Mouse (Mus musculus): Measurements from ENCODE around the gene Gm29427.
"Not testable (repeated sequence)": the region's sequence is repeated elsewhere in the genome, so short reads cannot be mapped to it uniquely, and the experiment has no call there.

Gm29427 gene

DNA sequence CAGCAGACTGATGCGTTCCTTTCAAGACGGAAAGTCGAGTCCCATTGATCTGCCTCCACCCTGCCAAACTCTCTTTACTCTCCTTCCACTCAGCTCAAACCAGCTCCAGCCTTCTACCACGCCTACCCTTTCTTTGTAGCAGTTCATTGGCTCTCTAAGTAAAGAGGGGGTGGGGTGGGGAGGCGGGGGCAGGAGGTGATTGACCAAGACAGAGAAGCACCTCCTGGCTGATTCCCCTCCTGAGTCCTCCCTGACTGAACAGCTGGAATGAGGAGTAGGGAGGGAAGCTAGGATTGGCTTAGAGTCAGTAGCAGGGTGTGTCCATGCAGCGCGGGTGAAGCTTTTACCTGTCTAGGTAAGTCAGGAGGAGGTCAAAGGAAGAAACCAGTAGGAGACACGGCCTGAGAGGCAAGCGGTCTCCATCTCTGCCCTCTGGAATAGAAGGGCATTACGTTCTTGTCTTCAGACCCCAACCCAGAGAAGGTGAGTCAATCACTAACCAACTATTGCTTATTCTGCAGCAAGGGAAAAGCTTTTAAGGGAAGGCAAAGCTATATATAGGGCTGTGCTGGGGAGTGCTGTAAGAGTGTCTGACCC is 16.2 kb upstream of the Gm29427 start, which contains the start of gene AA986860:
TSS of gene AA986860 (plus strand) at position 236 of the 597 bp plus-strand sequence.
- DNase-seq: peak; percentile 89

DNA sequence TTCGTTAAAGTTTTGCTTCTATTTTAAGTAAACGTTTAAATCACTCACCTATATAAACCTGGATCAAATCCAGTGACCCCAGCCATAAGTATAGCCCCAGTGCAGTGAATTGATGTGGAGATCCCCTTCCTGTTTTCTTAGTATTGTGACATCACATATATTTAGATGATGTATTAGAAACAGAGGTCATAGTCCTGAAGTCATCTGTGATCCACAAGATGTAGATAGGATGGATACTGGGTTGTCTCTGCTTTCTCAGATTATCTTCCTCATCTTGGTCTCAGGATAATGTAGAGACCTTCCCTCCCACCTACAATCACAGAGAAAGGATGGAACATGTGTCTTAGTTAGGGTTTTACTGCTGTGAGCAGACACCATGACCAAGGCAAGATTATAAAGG is 13.6 kb upstream of the Gm29427 start, which contains the start of gene Pfkfb2:
TSS of gene Pfkfb2 (minus strand) at position 101 of the 400 bp plus-strand sequence.
- no peak for DNase-seq

DNA sequence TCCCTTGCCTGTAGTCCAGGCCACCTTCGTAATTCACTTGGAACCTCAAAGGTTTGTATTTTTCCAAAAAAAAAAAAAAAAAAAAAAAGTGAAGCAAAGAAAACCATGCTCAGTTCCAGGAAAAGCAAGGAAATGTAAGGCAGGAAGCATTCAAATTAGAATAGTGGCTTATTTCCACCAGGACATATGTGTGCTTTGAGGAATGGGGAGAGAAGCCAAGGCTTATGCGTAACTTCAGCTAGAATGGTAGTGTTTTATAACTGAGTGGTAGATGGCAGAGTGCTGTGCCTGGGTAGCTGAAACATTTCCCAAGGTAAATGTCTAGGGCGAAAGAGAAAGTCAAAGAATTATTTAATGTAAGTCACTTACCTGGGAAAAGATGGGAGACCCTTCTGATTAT is 13.1 kb upstream of the Gm29427 start:
- no peak for DNase-seq

DNA sequence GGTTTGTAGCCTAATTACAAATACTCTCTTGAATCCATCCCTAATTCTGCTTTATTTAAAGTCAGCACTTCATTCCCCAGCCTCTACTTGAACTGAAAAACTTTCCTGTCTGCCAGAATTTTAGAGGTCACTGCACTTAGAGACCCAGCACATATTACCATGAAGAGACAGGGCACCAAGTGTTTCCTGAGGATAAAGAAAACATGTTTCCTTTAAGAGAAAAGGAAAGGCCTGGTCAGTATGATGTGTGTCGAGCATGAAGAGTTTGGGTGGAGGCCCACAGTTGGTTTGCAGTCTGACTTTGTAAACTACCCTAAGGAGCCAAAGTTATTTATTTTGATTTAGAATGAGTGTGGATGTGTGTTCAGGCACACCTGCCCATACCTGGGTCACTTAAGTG is 12.5 kb upstream of the Gm29427 start:
- no peak for DNase-seq

DNA sequence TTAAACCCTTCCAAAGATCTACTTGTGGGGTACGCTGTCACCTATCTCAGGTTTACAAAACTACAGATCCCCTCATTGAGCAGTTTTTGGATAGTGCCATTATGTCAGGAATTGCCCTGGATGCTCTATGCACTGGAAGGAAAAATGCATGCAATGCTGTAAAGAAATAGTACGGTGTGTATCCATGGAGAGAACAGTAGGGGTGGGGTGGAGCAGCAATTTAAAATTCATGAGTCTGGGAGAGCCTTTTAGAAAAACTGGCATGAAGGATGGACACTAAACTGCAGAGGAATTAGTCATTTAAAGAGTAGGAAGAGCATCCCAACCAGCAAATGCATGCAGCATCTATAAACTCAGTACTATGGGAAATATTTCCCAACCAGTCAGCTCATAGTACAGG is 10.8 kb upstream of the Gm29427 start:
- no peak for DNase-seq

DNA sequence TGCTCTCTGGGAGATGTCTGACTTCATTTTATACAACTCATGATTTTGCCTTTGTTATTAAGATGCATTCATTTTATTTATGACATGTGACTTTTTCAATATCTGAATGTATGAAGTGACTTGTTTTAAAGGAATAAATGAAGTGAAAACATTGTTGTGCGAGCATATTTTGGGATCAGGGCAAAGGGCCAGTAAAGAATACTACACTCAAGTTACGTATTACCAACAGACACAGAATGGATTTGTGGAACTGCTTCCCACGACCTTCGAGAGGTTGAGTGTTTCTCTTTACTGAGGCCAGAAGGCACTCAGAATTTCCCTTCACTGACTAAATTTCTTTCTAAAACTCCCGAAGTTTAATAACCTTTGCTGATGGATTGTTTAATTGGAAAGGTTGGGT is 8.6 kb upstream of the Gm29427 start:
- DNase-seq: no peak

DNA sequence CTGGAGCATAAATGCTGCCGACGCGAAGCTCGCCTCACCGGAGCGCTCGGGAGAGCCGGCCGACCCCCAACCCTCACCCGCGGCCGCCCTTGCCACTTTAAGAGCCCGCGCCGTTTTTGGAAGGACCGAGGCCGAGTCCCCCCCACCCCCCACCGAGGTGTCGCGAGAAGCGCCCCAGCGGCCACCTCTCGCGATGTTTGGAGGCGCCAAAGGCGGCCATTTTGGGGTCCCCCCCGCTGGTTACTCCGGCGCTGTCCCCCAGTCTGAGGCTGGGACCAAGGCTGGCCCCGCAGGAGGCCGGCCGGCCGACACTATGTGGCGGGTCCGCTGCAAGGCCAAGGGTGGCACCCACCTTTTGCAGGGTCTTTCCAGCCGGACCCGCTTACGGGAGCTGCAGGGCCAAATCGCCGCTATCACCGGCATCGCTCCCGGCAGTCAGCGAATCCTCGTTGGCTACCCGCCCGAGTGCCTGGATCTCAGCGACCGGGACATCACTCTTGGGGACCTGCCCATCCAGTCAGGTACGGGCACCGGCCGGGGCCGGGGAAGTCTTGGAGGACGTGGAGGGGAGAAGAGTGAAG is 1.8 kb upstream of the Gm29427 start, which contains the start of gene Yod1:
TSS of gene Yod1 (plus strand) at position 37 of the 581 bp plus-strand sequence.
- peak; percentile 93 for DNase-seq

DNA sequence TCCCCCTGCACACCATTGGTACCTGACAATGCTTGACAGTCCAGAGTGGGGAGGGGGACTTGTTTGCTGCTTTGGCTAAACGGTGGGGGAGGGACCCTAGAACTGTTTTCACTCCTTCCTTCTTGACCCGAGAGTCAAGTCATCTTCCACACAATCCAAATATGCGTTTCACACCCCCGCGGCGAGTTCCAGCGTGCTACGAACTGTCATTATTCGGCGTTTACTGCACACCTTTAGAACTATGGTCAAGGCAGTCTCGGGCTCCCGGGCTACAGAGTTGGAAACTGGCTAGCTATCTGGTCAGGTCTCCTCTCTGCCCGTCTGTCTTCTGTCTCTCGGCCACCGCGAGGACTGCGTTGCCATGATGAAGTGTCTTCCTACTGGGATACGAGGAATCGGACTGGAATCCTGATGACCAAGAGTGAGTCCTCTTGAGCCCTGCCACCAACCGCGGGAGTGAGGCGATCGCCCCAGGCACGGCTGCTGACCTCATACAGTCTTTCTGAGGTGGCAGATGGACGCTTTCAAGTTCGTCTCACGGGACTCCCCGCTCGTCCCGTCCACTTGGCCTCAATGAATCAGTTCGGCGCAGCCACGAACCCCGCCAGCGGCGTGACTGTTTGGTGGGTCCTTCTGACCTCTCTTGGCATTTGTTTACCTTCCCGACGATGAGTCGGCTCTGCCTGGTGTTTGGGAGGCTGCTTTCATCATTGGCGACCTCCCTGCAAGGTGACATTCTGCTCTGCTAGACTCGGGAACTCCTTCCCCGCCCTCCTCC is 1.1 kb upstream of the Gm29427 start:
- DNase-seq: peak; percentile 54

DNA sequence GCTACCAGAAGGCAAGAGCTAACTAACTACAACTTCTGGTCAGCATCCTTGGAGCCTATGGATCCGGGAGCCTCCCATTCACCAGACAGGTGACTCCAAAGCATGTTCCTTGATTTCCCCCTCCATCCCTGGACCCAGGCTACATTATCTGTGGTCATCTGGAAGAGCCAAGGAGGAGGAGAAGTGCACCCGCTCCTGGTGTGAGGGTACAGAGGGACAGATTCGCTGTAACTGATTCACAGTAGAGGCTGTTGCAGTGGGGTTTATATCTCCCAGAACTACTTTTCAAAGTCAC is 566 bp upstream of the Gm29427 start:
- DNase-seq: no peak

DNA sequence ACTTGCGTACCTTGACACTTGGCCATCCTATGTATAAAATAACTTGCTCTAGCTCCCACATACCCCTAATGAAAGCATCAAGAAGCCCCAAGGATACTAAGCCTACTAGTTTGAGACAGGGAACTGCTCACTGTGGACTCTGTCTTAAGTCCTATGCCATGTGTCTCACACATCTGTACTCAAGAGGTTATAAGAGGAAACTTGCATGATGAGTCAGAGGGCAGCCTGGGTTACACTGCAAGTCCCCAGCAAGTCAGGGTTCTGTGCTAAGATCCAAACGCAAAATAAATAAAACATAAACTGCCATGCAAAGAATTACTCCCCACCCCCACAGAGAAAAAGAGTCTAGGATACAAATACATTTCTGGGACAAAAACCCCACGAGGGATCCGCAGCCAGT is 1.6 kb downstream of the Gm29427 start:
- no peak for DNase-seq

DNA sequence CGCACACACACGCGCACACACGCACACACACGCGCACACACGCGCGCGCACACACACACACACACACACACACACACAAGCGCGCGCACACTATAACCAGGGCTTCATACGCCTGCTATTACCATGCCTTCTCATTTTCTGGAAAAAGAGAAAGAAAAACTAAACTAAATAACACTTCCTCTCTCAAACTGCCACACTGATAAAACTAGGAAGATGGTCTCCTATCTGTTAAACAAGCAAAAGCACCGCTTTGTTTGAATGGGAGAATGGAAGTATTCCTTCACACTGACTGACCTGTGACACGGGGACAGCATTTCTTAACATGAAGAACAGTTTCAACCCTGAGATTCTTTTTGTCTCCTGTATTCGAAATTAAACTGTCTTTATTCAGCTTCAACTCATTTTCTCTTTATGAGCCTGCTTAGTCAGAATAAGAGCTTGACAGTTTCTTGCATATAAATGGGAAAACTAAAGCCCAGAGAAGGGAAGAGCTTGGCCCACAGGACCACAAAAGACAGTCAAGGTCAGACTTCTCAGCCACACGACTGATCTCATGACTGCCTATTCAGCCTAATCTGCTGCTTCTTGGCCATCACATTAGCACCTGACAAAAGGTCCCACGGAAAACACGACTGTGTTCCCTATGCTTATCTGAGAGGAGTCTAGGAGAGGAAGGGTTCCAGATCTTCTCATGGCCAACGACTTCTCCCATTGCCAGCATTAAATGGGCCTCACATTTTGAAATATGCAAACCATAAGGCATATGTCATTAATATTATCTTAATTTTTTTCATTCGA is 5.1 kb downstream of the Gm29427 start:
- DNase-seq: no peak

DNA sequence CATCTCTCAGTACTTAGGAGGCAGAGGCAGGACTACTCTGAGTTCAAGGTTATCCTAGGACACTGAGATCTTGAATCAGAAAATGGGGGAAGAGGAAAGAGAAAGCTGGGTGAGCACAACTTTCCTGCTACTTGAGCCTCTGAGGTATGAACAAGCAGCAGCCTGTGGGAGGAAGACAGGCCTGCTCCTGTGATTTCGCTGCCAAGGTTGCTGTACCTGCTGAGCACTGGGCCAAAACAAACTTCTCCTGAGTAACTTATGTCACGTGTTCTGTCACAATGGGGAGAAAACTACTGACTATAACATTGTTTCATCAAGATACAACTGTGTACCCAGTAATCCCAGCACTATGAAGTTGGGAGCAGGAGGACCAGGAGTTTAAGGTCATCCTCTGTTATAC is 12.0 kb downstream of the Gm29427 start:
- DNase-seq: no peak

DNA sequence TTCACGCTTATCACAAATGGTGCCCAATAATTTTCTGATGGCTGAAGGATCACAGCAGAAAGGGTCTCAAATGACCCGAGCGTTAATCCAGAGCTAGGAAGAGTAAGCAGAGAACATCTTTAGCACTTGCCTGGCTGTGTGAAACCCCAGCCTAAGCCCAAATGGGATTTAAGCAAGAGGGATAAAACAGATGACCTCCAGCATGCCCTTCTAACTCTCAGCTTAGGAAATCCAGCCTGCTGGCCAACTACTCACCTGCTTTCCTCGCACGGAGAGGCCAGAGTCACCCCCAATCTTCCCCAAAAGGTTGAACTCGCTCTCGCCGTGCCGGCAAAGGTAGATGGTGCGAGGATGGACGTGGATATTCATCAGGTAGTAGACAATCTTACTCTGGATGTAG is 13.6 kb downstream of the Gm29427 start:
- no peak for DNase-seq

DNA sequence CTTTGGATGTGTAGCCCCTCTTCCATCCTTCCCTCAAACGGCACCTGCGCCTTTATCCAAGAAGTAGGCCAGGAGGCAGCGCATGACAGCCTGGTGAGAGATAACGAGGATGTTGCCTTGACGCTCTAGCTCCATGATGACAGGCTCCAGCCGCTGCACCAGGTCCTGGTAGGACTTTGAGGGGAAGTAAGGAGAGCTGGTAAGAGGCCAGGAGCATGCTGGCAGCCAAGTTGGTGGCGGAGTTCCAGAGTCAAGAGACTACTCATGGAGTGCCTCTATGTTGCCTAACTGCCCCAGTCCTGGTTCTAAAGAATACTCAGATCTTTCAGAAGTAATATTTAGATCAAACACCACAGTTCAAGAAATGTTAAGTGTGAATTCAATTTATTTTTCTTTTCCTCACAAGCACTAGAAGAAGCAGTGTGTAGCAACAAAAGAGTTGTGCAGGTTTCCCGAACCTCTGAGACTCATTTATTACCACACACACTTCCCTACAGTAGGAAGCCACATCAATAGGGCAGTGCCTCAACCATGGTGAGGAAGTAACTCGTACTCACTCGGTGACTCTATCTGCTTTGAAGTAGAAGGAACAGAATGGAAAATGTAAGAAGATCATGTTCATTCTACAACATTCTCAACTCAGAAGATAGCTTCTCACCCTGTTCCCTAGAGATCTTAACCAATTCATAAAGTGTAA is 15.5 kb downstream of the Gm29427 start:
- DNase-seq: no peak

DNA sequence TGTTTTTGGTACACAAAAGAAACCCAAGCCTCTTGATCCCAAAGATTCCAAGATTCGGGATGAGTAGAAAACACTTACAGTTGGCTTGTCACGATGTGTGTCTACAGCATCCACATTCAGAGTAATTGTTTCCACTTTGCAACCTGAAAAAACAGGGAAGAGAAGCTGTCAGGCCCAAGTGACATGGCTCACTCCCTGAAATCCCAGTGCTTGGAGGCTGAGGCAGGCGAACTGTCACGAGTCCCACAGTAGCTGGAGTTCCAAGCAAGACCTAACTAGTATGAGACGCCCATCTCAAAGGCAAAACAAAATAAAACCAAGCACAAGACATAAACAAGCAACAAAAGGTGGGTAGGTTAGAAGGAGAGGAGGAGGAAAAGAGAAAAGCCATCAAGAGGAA is 17.0 kb downstream of the Gm29427 start:
- DNase-seq: no peak

DNA sequence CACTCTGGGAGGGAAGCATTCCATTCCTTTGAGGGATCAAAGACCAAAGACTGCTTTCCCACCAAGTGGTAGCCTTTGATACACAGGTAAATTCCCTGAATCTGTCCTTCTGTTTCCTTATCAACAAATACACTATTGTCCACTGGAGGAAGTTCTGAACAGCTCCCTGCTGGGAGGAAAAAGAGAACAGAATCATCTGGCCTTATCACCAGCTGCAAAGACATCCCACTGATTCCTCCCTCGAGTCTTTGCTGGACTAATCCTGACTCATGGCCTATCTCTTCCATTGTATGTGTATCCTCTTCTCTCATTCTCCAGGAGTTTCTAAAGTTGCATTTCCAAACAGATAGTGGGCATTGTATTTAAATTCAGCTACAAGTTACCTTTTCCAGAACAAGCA is 31.7 kb downstream of the Gm29427 start:
- no peak for DNase-seq

DNA sequence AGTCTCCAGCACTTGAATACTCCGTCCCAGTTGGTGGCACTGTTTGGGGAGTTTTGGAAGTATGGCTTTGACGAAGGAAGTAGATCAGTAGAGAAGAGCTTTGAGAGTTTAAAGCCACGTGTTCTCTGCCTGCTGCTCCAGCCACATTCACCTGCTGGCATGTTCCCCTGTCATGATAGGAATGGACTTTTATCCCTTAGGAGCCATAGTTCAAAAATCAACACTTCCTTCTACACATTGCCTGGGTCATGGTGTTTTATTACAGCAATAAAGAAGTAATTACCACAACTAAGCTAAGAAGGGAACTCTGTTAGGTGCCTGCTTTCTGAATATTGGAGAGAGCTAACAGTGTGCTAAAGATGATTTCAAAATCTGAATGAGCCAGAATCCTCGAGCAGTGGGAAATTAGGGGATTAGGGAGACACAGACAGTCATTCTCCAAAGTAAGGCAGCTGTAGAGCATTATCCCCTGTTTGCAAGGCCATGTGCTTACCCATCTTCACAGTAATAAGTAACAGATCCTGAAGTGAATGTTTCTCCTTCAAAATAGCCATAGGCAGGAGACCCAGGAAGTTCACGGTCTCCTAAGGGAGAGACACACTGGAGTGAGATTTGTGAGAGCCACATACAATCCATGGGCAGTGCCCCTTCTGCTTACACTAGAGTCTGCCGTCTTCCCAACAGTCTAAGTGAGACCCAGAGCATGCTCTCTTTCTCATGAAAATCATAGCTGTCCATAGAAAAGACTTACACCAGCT is 33.8 kb downstream of the Gm29427 start:
- no peak for DNase-seq

DNA sequence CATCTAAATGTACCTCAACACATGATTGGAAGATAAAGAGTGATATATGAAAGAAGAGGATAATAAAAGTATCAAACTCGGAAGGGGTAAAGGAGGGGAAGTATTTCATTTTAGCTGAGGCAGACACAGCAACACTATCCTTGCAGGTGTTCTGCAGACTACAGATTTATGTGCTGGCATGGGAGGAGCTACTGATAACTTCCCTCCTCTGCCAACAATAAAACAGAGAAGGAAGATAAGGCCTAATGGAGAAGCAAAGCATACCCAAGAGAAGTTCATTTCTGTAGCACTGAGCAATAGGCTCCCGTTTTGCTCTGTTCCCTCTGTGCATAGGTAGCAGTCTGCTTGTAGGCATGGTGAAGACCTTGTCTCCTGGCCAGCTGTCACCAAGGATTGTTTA is 34.5 kb downstream of the Gm29427 start:
- no peak for DNase-seq

DNA sequence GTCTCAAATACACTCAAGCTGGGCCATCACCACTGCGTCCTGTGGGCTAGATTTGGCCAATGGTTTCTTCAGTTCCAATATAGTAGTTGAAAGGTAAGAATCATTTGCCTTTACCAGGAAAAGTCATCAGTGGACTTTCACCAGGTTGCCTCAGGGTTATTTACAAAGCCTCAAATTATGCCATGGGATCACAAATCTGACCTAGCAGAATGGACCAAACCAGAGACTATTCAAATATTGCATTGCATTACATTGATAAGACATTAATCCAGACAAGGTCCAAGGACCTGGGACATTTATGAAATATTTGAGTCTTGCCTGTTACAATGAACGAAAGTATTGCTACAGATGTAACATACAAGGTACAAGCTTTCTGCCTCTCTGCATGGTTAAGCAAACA is 37.0 kb downstream of the Gm29427 start:
- no peak for DNase-seq

DNA sequence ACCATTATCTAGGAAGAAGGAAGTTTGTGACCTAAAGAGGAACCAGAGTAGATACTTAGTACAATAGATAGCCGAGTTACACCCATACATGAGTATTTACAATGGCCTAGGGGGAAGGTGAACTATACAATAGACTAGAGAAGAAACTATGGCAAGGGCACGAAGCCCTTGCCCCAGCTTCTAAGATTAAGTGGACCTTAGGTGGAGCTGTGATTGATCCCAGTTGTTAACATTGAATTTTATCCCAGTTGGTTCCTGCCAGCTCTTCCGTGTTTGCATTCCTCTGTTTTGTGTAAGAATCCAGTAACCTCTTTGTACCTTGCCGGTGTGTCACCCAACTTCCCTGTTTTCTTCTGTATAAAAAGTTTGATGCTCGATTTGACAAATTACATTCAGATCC is 52.0 kb downstream of the Gm29427 start:
- not testable (repeated sequence) for DNase-seq

DNA sequence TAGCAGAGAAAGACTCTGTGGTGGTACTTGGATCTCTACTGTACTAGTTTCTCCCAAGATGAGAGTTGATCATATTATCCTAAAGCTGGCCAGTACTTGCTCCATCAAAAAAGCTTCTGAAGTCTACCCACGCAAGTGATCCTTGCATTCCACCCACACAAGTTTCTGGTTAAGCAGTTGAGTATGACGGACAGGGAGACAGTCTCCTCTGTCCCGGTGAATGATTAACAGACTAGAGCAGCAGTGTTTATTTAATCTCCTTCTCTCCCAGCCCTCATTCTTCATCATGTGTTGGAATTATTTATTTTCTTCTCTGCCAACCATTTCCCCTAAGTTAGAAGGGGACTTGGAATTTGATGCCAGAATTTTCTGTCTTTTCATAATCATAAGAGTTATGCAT is 54.1 kb downstream of the Gm29427 start, which contains the start of gene C4bp:
TSS of gene C4bp (minus strand) at position 179 of the 400 bp plus-strand sequence.
- no peak for DNase-seq

DNA sequence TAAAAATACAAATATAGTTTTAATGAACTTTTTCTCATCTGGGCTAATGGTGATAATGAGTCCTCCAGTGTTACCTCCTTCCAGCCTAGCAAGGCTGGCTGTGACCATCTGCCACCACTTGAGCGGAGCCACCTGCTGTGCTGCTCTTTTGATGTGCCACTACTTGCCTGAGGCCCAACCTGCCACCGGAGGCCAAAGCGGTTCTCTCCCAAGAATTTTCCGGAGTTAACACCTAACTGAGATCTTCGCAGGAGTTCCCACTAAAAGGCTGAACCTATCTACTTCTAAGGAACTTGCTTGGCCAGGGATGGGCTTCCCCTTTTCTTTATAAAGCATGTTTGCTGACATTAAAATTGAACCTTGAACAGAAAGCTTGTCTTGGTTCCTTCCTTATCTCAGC is 56.0 kb downstream of the Gm29427 start:
- DNase-seq: not testable (repeated sequence)
